Mouse (Mus musculus): ENCODE data around the gene Otop2.

GRCm38 (mm10) chr11:115267061-115267883 is 39.7 kb upstream of the Otop2 start, which contains the start of gene Grin2c:
- TF ChIP-seq CTCF (IDR thresholded peaks at IDR 0.05; ENCODE audit: low read depth, low read length) (no peak), POLR2A (IDR thresholded peaks at IDR 0.05; ENCODE audit: borderline replicate concordance, low read depth, low read length) (no peak)

All from bone marrow macrophage, adult 2 months (primary cell).